Mouse (Mus musculus) lung, embryonic 15.5 days (tissue): ENCODE results near the gene Smad3. TPM values are rescaled to one million over a fixed set of nuclear protein-coding genes. Genes with fewer than 3 reads are reported as not detected.

Source experiments
- ATAC-seq: fragments of 200-750 bp; cut with Nextera tagmentation; 2 replicates; pipeline ENCODE4 v1.8.0; 2017; ENCODE audit warnings: moderate number of reproducible peaks, borderline replicate concordance; ENCODE audit not compliant: low FRiP score, low TSS enrichment; ENCODE audit errors: extremely low read depth
- H3K27ac ChIP-seq: fragments of 300-500 bp; sonication (generic); 2 replicates; pipeline ENCODE4 v1.5.1; 2015; ENCODE audit warnings: moderate library complexity, mild to moderate bottlenecking, inconsistent platforms
- H3K27me3 ChIP-seq: fragments of 300-500 bp; sonication (generic); 2 replicates; pipeline ENCODE4 v1.6.1; 2015; ENCODE audit warnings: inconsistent platforms
- H3K36me3 ChIP-seq: fragments of 300-500 bp; sonication (generic); 2 replicates; pipeline ENCODE4 v1.6.1; 2015; ENCODE audit warnings: inconsistent platforms
- H3K4me1 ChIP-seq: fragments of 300-500 bp; sonication (generic); 2 replicates; pipeline ENCODE4 v1.6.1; 2015; ENCODE audit warnings: inconsistent platforms
- H3K4me2 ChIP-seq: fragments of 300-500 bp; sonication (generic); 2 replicates; pipeline ENCODE4 v1.6.1; 2015; ENCODE audit warnings: inconsistent platforms, mild to moderate bottlenecking, moderate library complexity
- H3K4me3 ChIP-seq: fragments of 300-500 bp; sonication (generic); 2 replicates; pipeline ENCODE4 v1.5.1; 2015; ENCODE audit warnings: mild to moderate bottlenecking, inconsistent platforms
- H3K9ac ChIP-seq: fragments of 300-500 bp; sonication (generic); 2 replicates; pipeline ENCODE4 v1.6.1; 2015; ENCODE audit warnings: inconsistent platforms
- H3K9me3 ChIP-seq: fragments of 300-500 bp; sonication (generic); 2 replicates; pipeline ENCODE4 v1.6.1; 2016; ENCODE audit warnings: inconsistent platforms
- WGBS: fragments of 180-500 bp; shearing (Covaris S2); methylation state at CpG from one replicate; pipeline ENCODE4 v1.1.7; 2015; 5-methylcytosine and 5-hydroxymethylcytosine counted together
- polyA plus RNA-seq: library from polyadenylated mRNA; unstranded; fragments of >200 nt; fragmentation: Nextera tagmentation; extraction: Ambion mirVana; gene quantifications from 2 replicates; pipeline ENCODE4 v1.2.1, GENCODE M21; 2015

The Smad3 gene
- polyA plus RNA-seq, 1 experiment from 2014 or later = 20.7 TPM

- Histone ChIP-seq H3K36me3 (no peaks in the 10 kb centered on the region), H3K27me3 (no peaks in the 10 kb centered on the region), H3K9ac (no peak overlapping the region), H3K9me3 (no peaks in the 10 kb centered on the region), H3K4me1 (peaks cover 14% of the 10 kb centered on the region), H3K4me2 (no peak overlapping the region), H3K27ac (no peak overlapping the region), H3K4me3 (no peak overlapping the region)
- no peak for ATAC-seq
- WGBS = 92% methylated on average over 8 of the region's 8 CpGs
These were observed 3.7 kb upstream of the Smad3 start for GRCm38 (mm10) chr9:63761367-63762094.

GRCm38 (mm10) chr9:63760783-63761182, 3.0 kb upstream of the Smad3 start:
- Histone ChIP-seq H3K36me3 (no peaks in the 10 kb centered on the region), H3K4me2 (no peak overlapping the region), H3K27ac (no peak overlapping the region), H3K9ac (no peak overlapping the region), H3K27me3 (no peaks in the 10 kb centered on the region), H3K4me1 (peaks cover 22% of the 10 kb centered on the region), H3K9me3 (no peaks in the 10 kb centered on the region), H3K4me3 (no peak overlapping the region)
- no peak for ATAC-seq
- WGBS = 92% methylated on average over 7 of the region's 7 CpGs

- Histone ChIP-seq H3K36me3 (no peaks in the 10 kb centered on the region), H3K4me3 (no peak overlapping the region), H3K27me3 (no peaks in the 10 kb centered on the region), H3K27ac (no peak overlapping the region), H3K4me1 (peaks cover 28% of the 10 kb centered on the region), H3K9me3 (no peaks in the 10 kb centered on the region), H3K4me2 (no peak overlapping the region), H3K9ac (no peak overlapping the region)
- 69% methylated on average over 7 of the region's 7 CpGs for WGBS
- no peak for ATAC-seq
These were observed 2.4 kb upstream of the Smad3 start for GRCm38 (mm10) chr9:63759973-63760722.

- no peak for ATAC-seq
- H3K4me2 ChIP-seq = peak overlapping the region; percentile 82
These were observed 1.0 kb upstream of the Smad3 start for GRCm38 (mm10) chr9:63758641-63759391.

GRCm38 (mm10) chr9:63757462-63757772, 377 bp downstream of the Smad3 start:
- peak overlapping the region; percentile 96 for H3K27ac ChIP-seq
- H3K9ac ChIP-seq = peak overlapping the region; percentile 87
- peak overlapping the region; percentile 82 for H3K4me2 ChIP-seq
- ATAC-seq = peak; percentile 9
- H3K4me3 ChIP-seq = peak overlapping the region; percentile 84
- no peaks in the 10 kb centered on the region for H3K27me3 ChIP-seq
- peaks cover 54% of the 10 kb centered on the region for H3K4me1 ChIP-seq
- under 1% methylated on average over 26 of the region's 26 CpGs for WGBS
- no peaks in the 10 kb centered on the region for H3K36me3 ChIP-seq
- H3K9me3 ChIP-seq = no peaks in the 10 kb centered on the region

More at GRCm38 (mm10) chr9:63758641-63759391, 1.0 kb upstream of the Smad3 start:
- peaks cover 42% of the 10 kb centered on the region for H3K4me1 ChIP-seq
- 2% methylated on average over 23 of the region's 23 CpGs for WGBS
- H3K9me3 ChIP-seq = no peaks in the 10 kb centered on the region
- H3K27ac ChIP-seq = peak overlapping the region; percentile 96
- H3K27me3 ChIP-seq = no peaks in the 10 kb centered on the region
- no peaks in the 10 kb centered on the region for H3K36me3 ChIP-seq
- H3K4me3 ChIP-seq = peak overlapping the region; percentile 84
- peak overlapping the region; percentile 87 for H3K9ac ChIP-seq

GRCm38 (mm10) chr9:63756581-63757461, 973 bp downstream of the Smad3 start:
- Histone ChIP-seq H3K36me3 (no peaks in the 10 kb centered on the region), H3K4me3 (peak overlapping the region; percentile 84), H3K4me1 (peaks cover 60% of the 10 kb centered on the region), H3K9me3 (no peaks in the 10 kb centered on the region), H3K4me2 (peak overlapping the region; percentile 82), H3K9ac (peak overlapping the region; percentile 87), H3K27ac (peak overlapping the region; percentile 96), H3K27me3 (no peaks in the 10 kb centered on the region)
- WGBS = under 1% methylated on average over 47 of the region's 47 CpGs
- ATAC-seq = peak; percentile 13

GRCm38 (mm10) chr9:63755671-63756543, 1.9 kb downstream of the Smad3 start:
- Histone ChIP-seq H3K4me2 (peak overlapping the region; percentile 82), H3K27me3 (no peaks in the 10 kb centered on the region), H3K9me3 (no peaks in the 10 kb centered on the region), H3K9ac (peak overlapping the region; percentile 87), H3K36me3 (no peaks in the 10 kb centered on the region), H3K4me1 (peaks cover 69% of the 10 kb centered on the region), H3K27ac (peak overlapping the region; percentile 96), H3K4me3 (peak overlapping the region; percentile 84)
- 8% methylated on average over 15 of the region's 15 CpGs for WGBS
- ATAC-seq = no peak

GRCm38 (mm10) chr9:63754556-63755510, 3.0 kb downstream of the Smad3 start:
- WGBS = 30% methylated on average over 23 of the region's 23 CpGs
- H3K9ac ChIP-seq = peak overlapping the region; percentile 41
- H3K27ac ChIP-seq = peak overlapping the region; percentile 96
- H3K27me3 ChIP-seq = no peaks in the 10 kb centered on the region
- no peaks in the 10 kb centered on the region for H3K9me3 ChIP-seq
- peak overlapping the region; percentile 82 for H3K4me2 ChIP-seq
- H3K36me3 ChIP-seq = no peaks in the 10 kb centered on the region
- peaks cover 79% of the 10 kb centered on the region for H3K4me1 ChIP-seq
- H3K4me3 ChIP-seq = peak overlapping the region; percentile 84
- ATAC-seq = no peak

GRCm38 (mm10) chr9:63754039-63754438, 3.8 kb downstream of the Smad3 start:
- Histone ChIP-seq H3K9ac (peak overlapping the region; percentile 17; the same call in 1 of the 2 replicates), H3K4me3 (peak overlapping the region; percentile 84; the same call in 1 of the 2 replicates), H3K36me3 (no peaks in the 10 kb centered on the region), H3K4me2 (peak overlapping the region; percentile 82), H3K27ac (no peak overlapping the region), H3K9me3 (no peaks in the 10 kb centered on the region), H3K27me3 (no peaks in the 10 kb centered on the region), H3K4me1 (peaks cover 79% of the 10 kb centered on the region)
- 69% methylated on average over 5 of the region's 5 CpGs for WGBS
- ATAC-seq = no peak

GRCm38 (mm10) chr9:63753359-63753758, 4.4 kb downstream of the Smad3 start:
- WGBS = 52% methylated on average over 8 of the region's 8 CpGs
- Histone ChIP-seq H3K36me3 (no peaks in the 10 kb centered on the region), H3K27me3 (no peaks in the 10 kb centered on the region), H3K9me3 (no peaks in the 10 kb centered on the region), H3K4me2 (peak overlapping the region; percentile 82), H3K4me3 (no peak overlapping the region), H3K9ac (no peak overlapping the region), H3K27ac (no peak overlapping the region), H3K4me1 (peaks cover 79% of the 10 kb centered on the region)
- ATAC-seq = no peak
